Mouse (Mus musculus) T-helper 17 cell (primary cell): ENCODE results near the gene Ccdc155.

Source experiments
- in situ Hi-C, 2 experiments: fragments of 300-600 bp; cut with MboI, MseI; formaldehyde crosslinking; loops; 1 replicate in 1 of 2; 2 replicates in 1 of 2; pipeline ENCODE4 v1.15.1; 2025; ENCODE audit warnings: high pct_unique_total_duplicates in 2 of 2

The Ccdc155 gene

GRCm38 (mm10) chr7:45149545-45149944, 55.1 kb downstream of the Ccdc155 start:
- in situ Hi-C loops = no loop called here

- in situ Hi-C loops = no loop called here
These were observed 56.1 kb downstream of the Ccdc155 start for GRCm38 (mm10) chr7:45148534-45149098.

- in situ Hi-C loops = no loop called here
These were observed 56.8 kb downstream of the Ccdc155 start for GRCm38 (mm10) chr7:45147899-45148298.

GRCm38 (mm10) chr7:45147267-45147666, 57.4 kb downstream of the Ccdc155 start:
- in situ Hi-C loops = no loop called here

- in situ Hi-C loops = no loop called here
These were observed 59.2 kb downstream of the Ccdc155 start for GRCm38 (mm10) chr7:45145460-45145859.

- in situ Hi-C loops = no loop called here
These were observed 60.1 kb downstream of the Ccdc155 start for GRCm38 (mm10) chr7:45144368-45145174.

GRCm38 (mm10) chr7:45141914-45142313, 62.8 kb downstream of the Ccdc155 start:
- in situ Hi-C loops = no loop called here

GRCm38 (mm10) chr7:45141319-45141718, 63.4 kb downstream of the Ccdc155 start:
- in situ Hi-C loops = no loop called here

- in situ Hi-C loops = no loop called here
These were observed 64.6 kb downstream of the Ccdc155 start for GRCm38 (mm10) chr7:45139904-45140723.

GRCm38 (mm10) chr7:45138403-45138802, 66.3 kb downstream of the Ccdc155 start:
- in situ Hi-C loops = no loop called here

- in situ Hi-C loops = no loop called here
These were observed 67.3 kb downstream of the Ccdc155 start for GRCm38 (mm10) chr7:45137171-45138006.

GRCm38 (mm10) chr7:45135993-45136567, 68.6 kb downstream of the Ccdc155 start, which contains the start of the genes Gm45713 and Flt3l:
Gm45713 (minus strand) TSS chr7:45136231.
Flt3l (minus strand) TSS chr7:45136432.
- in situ Hi-C loops = no loop called here

GRCm38 (mm10) chr7:45135370-45135769, 69.3 kb downstream of the Ccdc155 start:
- in situ Hi-C loops = no loop called here

GRCm38 (mm10) chr7:45134544-45135026, 70.1 kb downstream of the Ccdc155 start:
- in situ Hi-C loops = no loop called here
